Mouse (Mus musculus): ENCODE measurements around the gene Gtse1.
"Not testable (repeated sequence)": the region's sequence is repeated elsewhere in the genome, so short reads cannot be mapped to it uniquely, and the experiment has no call there.

DNA sequence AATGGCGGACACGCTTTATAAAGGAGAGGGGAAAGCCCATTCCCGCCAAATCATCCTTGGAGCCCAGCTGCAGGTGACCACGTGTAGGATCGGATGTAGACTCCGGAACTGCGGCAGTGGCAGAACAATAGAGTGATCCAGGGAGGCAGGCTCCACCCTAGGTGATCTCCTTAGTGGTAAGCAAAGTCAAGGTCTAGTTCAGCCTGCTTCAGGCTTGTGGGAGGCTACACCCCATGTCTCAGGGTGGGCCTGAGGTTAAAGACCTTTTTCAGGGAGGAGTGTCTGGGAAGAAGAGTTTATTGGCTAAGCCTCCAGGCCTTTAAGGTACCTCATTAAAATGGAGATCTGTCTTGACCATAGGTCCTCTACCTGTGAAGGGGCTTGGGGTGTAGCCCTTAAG is 6.4 kb downstream of the Gtse1 start:
- TF ChIP-seq CTCF (IDR thresholded peaks at IDR 0.05; ENCODE audit: insufficient read depth, low read length); POLR2A (IDR thresholded peaks at IDR 0.05; ENCODE audit: borderline replicate concordance, extremely low read depth, low read depth, low read length): not testable (repeated sequence)

All from lung, adult 2 months (tissue).